Mouse (Mus musculus): ENCODE data around the gene Myrf.
A peak's percentile ranks its signal among the peaks of the same experiment; 100 is the strongest.

Gene Myrf

GRCm38 (mm10) chr19:10240654-10241305 is at the start of gene Myrf:
Myrf (minus strand) TSS chr19:10240748.
- peak; percentile 83 for DNase-seq

GRCm38 (mm10) chr19:10289609-10290150 is 49.1 kb upstream of the Myrf start:
- DNase-seq: no peak

GRCm38 (mm10) chr19:10288125-10289040 is 47.8 kb upstream of the Myrf start:
- no peak for DNase-seq

- no peak for DNase-seq
These were observed 45.9 kb upstream of the Myrf start for GRCm38 (mm10) chr19:10286458-10286872.

GRCm38 (mm10) chr19:10280771-10281540 is 40.4 kb upstream of the Myrf start:
- DNase-seq: no peak

GRCm38 (mm10) chr19:10279668-10280067 is 39.1 kb upstream of the Myrf start:
- no peak for DNase-seq

GRCm38 (mm10) chr19:10278669-10279324 is 38.2 kb upstream of the Myrf start:
- DNase-seq: no peak

- peak; percentile 84 for DNase-seq
These were observed 37.2 kb upstream of the Myrf start for GRCm38 (mm10) chr19:10277759-10278158.

- DNase-seq: peak; percentile 62
These were observed 36.8 kb upstream of the Myrf start for GRCm38 (mm10) chr19:10277331-10277730.

- DNase-seq: no peak
These were observed 36.1 kb upstream of the Myrf start for GRCm38 (mm10) chr19:10276483-10277144.

- DNase-seq: no peak
These were observed 33.5 kb upstream of the Myrf start for GRCm38 (mm10) chr19:10274056-10274455.

GRCm38 (mm10) chr19:10272746-10273145 is 32.2 kb upstream of the Myrf start:
- no peak for DNase-seq

GRCm38 (mm10) chr19:10271592-10271991 is 31.0 kb upstream of the Myrf start:
- DNase-seq: no peak

GRCm38 (mm10) chr19:10270356-10270755 is 29.8 kb upstream of the Myrf start:
- DNase-seq: no peak

- DNase-seq: no peak
These were observed 28.3 kb upstream of the Myrf start for GRCm38 (mm10) chr19:10268851-10269250.

- peak; percentile 62 for DNase-seq
These were observed 27.4 kb upstream of the Myrf start for GRCm38 (mm10) chr19:10267953-10268352.

- peak; percentile 43 for DNase-seq
These were observed 26.5 kb upstream of the Myrf start for GRCm38 (mm10) chr19:10267057-10267456.

- DNase-seq: peak; percentile 89
These were observed 25.8 kb upstream of the Myrf start for GRCm38 (mm10) chr19:10266196-10266850.

- DNase-seq: no peak
These were observed 20.8 kb upstream of the Myrf start for GRCm38 (mm10) chr19:10261369-10261768.

- DNase-seq: peak; percentile 76
These were observed 17.9 kb upstream of the Myrf start for GRCm38 (mm10) chr19:10258279-10259011.
